Mouse (Mus musculus) midbrain, embryonic 14.5 days (tissue): Measurements from ENCODE around the gene Gm13272. TPM values are rescaled to one million over a fixed set of nuclear protein-coding genes. Genes with fewer than 3 reads are reported as not detected.
"Not testable (repeated sequence)": the region's sequence is repeated elsewhere in the genome, so short reads cannot be mapped to it uniquely, and the experiment has no call there.

ENCODE experiments used
- ATAC-seq: fragments of 200-750 bp; cut with Nextera tagmentation; 2 replicates; pipeline ENCODE4 v1.8.0; 2017; ENCODE audit warnings: moderate number of reproducible peaks, moderate library complexity; ENCODE audit not compliant: low FRiP score, low TSS enrichment
- DNase-seq: peaks from one replicate; pipeline ENCODE4 v3.0.0-alpha.2; 2015
- H3K27ac ChIP-seq: fragments of 300-500 bp; sonication (generic); replicated peaks from 2 replicates; pipeline ENCODE4 v1.5.1; 2014; ENCODE audit warnings: mild to moderate bottlenecking, low read depth, low read length, moderate library complexity
- H3K27me3 ChIP-seq: fragments of 300-500 bp; sonication (generic); 2 replicates; pipeline ENCODE4 v1.6.1; 2014; ENCODE audit warnings: low read length, control low read depth, mixed read lengths; ENCODE audit not compliant: control insufficient read depth, insufficient read depth
- H3K36me3 ChIP-seq: fragments of 300-500 bp; sonication (generic); 2 replicates; pipeline ENCODE4 v1.6.1; 2014; ENCODE audit warnings: low read length, control low read depth; ENCODE audit not compliant: control insufficient read depth, insufficient read depth
- H3K4me1 ChIP-seq: fragments of 300-500 bp; sonication (generic); 2 replicates; pipeline ENCODE4 v1.6.1; 2014; ENCODE audit warnings: mild to moderate bottlenecking, antibody characterized with exemption, low read length, control low read depth; ENCODE audit not compliant: control insufficient read depth, insufficient read depth
- H3K4me2 ChIP-seq: fragments of 300-500 bp; sonication (generic); 2 replicates; pipeline ENCODE4 v1.6.1; 2014; ENCODE audit warnings: mild to moderate bottlenecking, low read length, moderate library complexity
- H3K4me3 ChIP-seq: fragments of 300-500 bp; sonication (generic); replicated peaks from 2 replicates; pipeline ENCODE4 v1.5.1; 2014; ENCODE audit warnings: low read depth, low read length
- H3K9ac ChIP-seq: fragments of 300-500 bp; sonication (generic); replicated peaks from 2 replicates; pipeline ENCODE4 v1.6.1; 2014; ENCODE audit warnings: mild to moderate bottlenecking, low read length, moderate library complexity
- H3K9me3 ChIP-seq: fragments of 300-500 bp; sonication (generic); 2 replicates; pipeline ENCODE4 v1.6.1; 2016; ENCODE audit warnings: low read length, control low read depth, mixed read lengths; ENCODE audit not compliant: control insufficient read depth
- WGBS: fragments of 180-500 bp; shearing (Covaris S2); extraction: QIAGEN DNeasy Blood & Tissue Kit; methylation state at CpG from one replicate; pipeline ENCODE4 v1.1.7; 2014; 5-methylcytosine and 5-hydroxymethylcytosine counted together
- polyA plus RNA-seq: library from polyadenylated mRNA; unstranded; fragments of >200 nt; fragmentation: Nextera tagmentation; extraction: Ambion mirVana; gene quantifications from 2 replicates; pipeline ENCODE4 v1.2.1, GENCODE M21; 2014

Gene Gm13272
- polyA plus RNA-seq: not detected in 2 replicates

DNA sequence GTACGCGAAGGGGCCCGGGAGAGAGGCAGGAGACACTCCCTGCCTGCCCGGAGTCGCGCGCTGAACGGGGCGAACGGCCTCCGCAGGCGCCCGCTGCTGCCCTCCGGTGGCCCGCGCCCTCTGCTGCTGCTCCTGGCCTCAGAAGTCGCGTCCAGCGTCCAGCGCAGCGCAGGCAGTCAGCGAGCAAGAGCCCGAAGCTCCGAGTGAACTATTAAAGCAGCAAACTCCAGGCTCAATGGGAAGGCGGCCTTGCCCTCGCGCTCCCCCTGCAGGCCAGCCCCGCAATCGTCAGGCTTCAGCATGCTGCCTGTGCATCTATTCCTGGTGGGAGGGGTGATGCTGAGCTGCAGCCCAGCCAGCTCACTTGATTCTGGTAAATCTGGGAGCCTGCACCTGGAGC is at the start of gene Gm13272:
Gene Gm13272 (plus strand): TSS at position 301 of the 400 bp plus-strand sequence.
- not testable (repeated sequence) for H3K27me3 ChIP-seq, H3K27ac ChIP-seq, H3K9me3 ChIP-seq, DNase-seq, H3K9ac ChIP-seq, H3K36me3 ChIP-seq, H3K4me1 ChIP-seq, H3K4me2 ChIP-seq, ATAC-seq, H3K4me3 ChIP-seq
- WGBS: no CpG with 5 or more reads among the region's 29 CpGs

GRCm38 (mm10) chr4:88738480-88738879 is 41.2 kb upstream of the Gm13272 start:
- Histone ChIP-seq H3K9ac (no peak overlapping the region), H3K36me3 (no peaks in the 10 kb centered on the region), H3K4me2 (no peak overlapping the region), H3K4me1 (no peaks in the 10 kb centered on the region), H3K27ac (no peak overlapping the region), H3K4me3 (no peak overlapping the region), H3K9me3 (no peaks in the 10 kb centered on the region), H3K27me3 (no peaks in the 10 kb centered on the region)
- DNase-seq: peak; percentile 79
- 5% methylated on average over 2 of the region's 2 CpGs for WGBS
- no peak for ATAC-seq

- 91% methylated on average over 6 of the region's 6 CpGs for WGBS
- no peak for ATAC-seq
- H3K4me1 ChIP-seq: no peaks in the 10 kb centered on the region
Observed at GRCm38 (mm10) chr4:88739036-88739435, 40.6 kb upstream of the Gm13272 start.

GRCm38 (mm10) chr4:88741426-88741825 is 38.2 kb upstream of the Gm13272 start:
- DNase-seq: no peak

More at GRCm38 (mm10) chr4:88739036-88739435, 40.6 kb upstream of the Gm13272 start:
- DNase-seq: no peak
- Histone ChIP-seq H3K9me3 (no peaks in the 10 kb centered on the region), H3K9ac (no peak overlapping the region), H3K36me3 (no peaks in the 10 kb centered on the region), H3K27me3 (no peaks in the 10 kb centered on the region), H3K4me2 (no peak overlapping the region), H3K4me3 (no peak overlapping the region), H3K27ac (no peak overlapping the region)

GRCm38 (mm10) chr4:88742771-88743371 is 36.8 kb upstream of the Gm13272 start:
- WGBS: 80% methylated on average over 7 of the region's 7 CpGs
- ATAC-seq: no peak

More at GRCm38 (mm10) chr4:88741426-88741825, 38.2 kb upstream of the Gm13272 start:
- Histone ChIP-seq H3K4me3 (no peak overlapping the region), H3K9me3 (no peaks in the 10 kb centered on the region), H3K9ac (no peak overlapping the region), H3K4me2 (no peak overlapping the region), H3K4me1 (no peaks in the 10 kb centered on the region), H3K27ac (no peak overlapping the region), H3K36me3 (no peaks in the 10 kb centered on the region), H3K27me3 (no peaks in the 10 kb centered on the region)
- ATAC-seq: no peak
- 94% methylated on average over 4 of the region's 4 CpGs for WGBS

GRCm38 (mm10) chr4:88744207-88744606 is 35.4 kb upstream of the Gm13272 start:
- Histone ChIP-seq H3K27ac (no peak overlapping the region), H3K9me3 (no peaks in the 10 kb centered on the region), H3K4me2 (no peak overlapping the region), H3K4me1 (no peaks in the 10 kb centered on the region), H3K9ac (no peak overlapping the region), H3K4me3 (no peak overlapping the region), H3K27me3 (no peaks in the 10 kb centered on the region), H3K36me3 (no peaks in the 10 kb centered on the region)
- ATAC-seq (no peak), DNase-seq (no peak)
- 81% methylated on average over 3 of the region's 3 CpGs for WGBS

More at GRCm38 (mm10) chr4:88742771-88743371, 36.8 kb upstream of the Gm13272 start:
- no peak overlapping the region for H3K9ac ChIP-seq
- H3K36me3 ChIP-seq: no peaks in the 10 kb centered on the region
- no peaks in the 10 kb centered on the region for H3K27me3 ChIP-seq
- H3K9me3 ChIP-seq: no peaks in the 10 kb centered on the region
- peak; percentile 9 for DNase-seq
- H3K27ac ChIP-seq: no peak overlapping the region
- no peak overlapping the region for H3K4me3 ChIP-seq
- no peaks in the 10 kb centered on the region for H3K4me1 ChIP-seq
- H3K4me2 ChIP-seq: no peak overlapping the region

DNA sequence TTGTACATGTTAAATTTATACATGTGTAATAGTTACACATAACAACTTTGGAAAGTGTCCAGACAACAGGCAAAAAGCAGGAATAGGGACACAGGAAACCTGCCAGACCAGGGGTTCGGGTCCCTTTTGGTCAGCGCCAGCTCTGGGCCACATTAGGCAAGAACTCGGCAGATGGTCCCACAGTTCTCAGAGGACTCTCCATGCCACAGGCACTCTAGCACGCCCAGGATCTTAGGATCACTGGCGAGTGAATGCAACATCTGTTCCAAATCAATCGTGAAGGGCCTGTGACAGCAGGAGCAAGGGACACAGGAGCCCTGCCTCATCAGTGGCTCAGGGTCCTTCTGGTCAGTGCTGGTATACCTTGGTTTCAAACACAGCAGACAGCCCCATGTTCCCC is 29.7 kb upstream of the Gm13272 start:
- ATAC-seq: no peak
- 66% methylated on average over 6 of the region's 6 CpGs for WGBS

DNA sequence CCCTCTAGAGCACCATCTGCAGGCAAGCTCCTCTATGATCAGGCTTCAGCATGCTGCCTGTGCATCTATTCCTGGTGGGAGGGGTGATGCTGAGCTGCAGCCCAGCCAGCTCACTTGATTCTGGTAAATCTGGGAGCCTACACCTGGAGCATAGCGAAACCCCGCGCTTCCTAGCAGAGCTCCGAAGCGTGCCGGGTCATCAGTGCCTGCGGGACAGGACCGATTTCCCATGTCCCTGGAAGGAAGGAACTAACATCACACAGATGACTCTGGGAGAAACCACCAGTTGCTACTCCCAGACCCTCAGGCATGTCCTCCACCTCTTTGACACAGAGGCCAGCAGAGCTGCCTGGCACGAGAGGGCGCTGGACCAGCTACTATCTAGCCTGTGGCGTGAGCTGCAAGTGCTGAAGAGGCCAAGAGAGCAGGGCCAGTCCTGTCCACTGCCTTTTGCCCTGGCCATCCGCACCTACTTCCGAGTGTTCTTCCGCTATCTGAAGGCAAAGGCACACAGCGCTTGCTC is 24.8 kb upstream of the Gm13272 start, which contains the start of gene Gm13271:
Gene Gm13271 (plus strand): TSS at position 51 of the 523 bp plus-strand sequence.
- not testable (repeated sequence) for H3K4me3 ChIP-seq, ATAC-seq, H3K27me3 ChIP-seq, DNase-seq, H3K9ac ChIP-seq, H3K36me3 ChIP-seq, H3K4me1 ChIP-seq, H3K9me3 ChIP-seq, H3K27ac ChIP-seq, H3K4me2 ChIP-seq
- WGBS: 73% methylated on average over 15 of the region's 15 CpGs

More for the DNA sequence above, 29.7 kb upstream of the Gm13272 start:
- H3K36me3 ChIP-seq: no peaks in the 10 kb centered on the region
- no peak overlapping the region for H3K27ac ChIP-seq
- no peaks in the 10 kb centered on the region for H3K9me3 ChIP-seq
- no peak for DNase-seq
- H3K4me3 ChIP-seq: no peak overlapping the region
- H3K27me3 ChIP-seq: no peaks in the 10 kb centered on the region
- no peaks in the 10 kb centered on the region for H3K4me1 ChIP-seq
- no peak overlapping the region for H3K4me2 ChIP-seq
- no peak overlapping the region for H3K9ac ChIP-seq
